Mouse (Mus musculus): ENCODE results near the gene Atp6v0a4. TPM values are rescaled to one million over a fixed set of nuclear protein-coding genes. Genes with fewer than 3 reads are reported as not detected.

The Atp6v0a4 gene
- polyA plus RNA-seq, 1 experiment: not detected

- 85% methylated on average over 5 of the region's 5 CpGs for WGBS
- Histone ChIP-seq H3K4me1 (ENCODE audit: control insufficient read depth, insufficient read depth, low read length) (no peaks in the 10 kb centered on the region), H3K27ac (ENCODE audit: control insufficient read depth, insufficient read depth, low read depth, low read length, poor library complexity) (no peak overlapping the region), H3K4me3 (replicated peaks; ENCODE audit: control insufficient read depth, low read depth, low read length) (no peak overlapping the region)
- no peak for TF ChIP-seq POLR2A (IDR thresholded peaks at IDR 0.05; ENCODE audit: borderline replicate concordance, control insufficient read depth, low read depth, low read length)
- no peak for TF ChIP-seq CTCF (IDR thresholded peaks at IDR 0.05; ENCODE audit: control insufficient read depth, insufficient read depth, low read length)
Observed at GRCm38 (mm10) chr6:38156204-38156603, 31.8 kb upstream of the Atp6v0a4 start.

DNA sequence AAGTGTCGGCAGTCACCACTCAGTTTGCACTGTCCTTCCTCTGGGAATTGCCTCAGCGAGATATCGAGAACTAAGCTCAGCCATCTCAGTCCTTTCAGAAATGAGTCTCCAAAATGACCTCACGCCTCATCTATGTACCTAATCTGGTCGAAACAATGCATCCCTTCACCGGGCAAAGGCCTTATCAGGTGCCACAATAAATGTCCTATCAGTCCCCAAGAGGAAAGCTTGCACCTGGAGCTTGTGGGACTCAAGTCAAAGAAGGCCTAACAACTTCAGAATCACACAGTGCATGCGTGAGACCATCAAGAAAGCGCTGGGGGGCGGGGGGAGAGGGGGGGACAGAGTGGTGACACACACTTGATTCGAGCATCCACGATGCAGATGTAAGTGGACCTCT, 27.9 kb upstream of the Atp6v0a4 start:
- WGBS: 67% methylated on average over 11 of the region's 11 CpGs
- Histone ChIP-seq H3K27ac (ENCODE audit: control insufficient read depth, insufficient read depth, low read depth, low read length, poor library complexity) (no peak overlapping the region), H3K4me1 (ENCODE audit: control insufficient read depth, insufficient read depth, low read length) (no peaks in the 10 kb centered on the region), H3K4me3 (replicated peaks; ENCODE audit: control insufficient read depth, low read depth, low read length) (no peak overlapping the region)
- TF ChIP-seq CTCF (IDR thresholded peaks at IDR 0.05; ENCODE audit: control insufficient read depth, insufficient read depth, low read length): no peak
- no peak for TF ChIP-seq POLR2A (IDR thresholded peaks at IDR 0.05; ENCODE audit: borderline replicate concordance, control insufficient read depth, low read depth, low read length)

DNA sequence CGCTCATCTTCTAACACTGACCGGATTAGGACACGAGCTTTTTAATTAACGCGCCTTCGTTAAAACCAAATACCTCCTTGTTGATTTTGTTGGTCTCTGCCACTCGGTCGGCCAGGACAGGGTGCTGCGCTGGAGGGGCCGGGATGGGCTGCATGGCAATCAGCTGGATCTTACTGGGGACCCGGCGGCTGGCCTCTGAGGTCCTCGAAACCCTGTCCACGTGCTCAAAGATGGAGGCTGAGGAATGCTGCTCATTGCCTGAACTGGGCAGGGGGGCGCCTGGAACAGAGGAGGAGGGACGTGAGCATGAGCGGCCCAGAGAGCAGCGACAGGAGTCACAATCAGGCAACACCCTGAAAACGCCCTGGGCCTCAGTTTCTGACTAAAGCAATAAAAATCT, 25.1 kb upstream of the Atp6v0a4 start:
- no peak for TF ChIP-seq POLR2A (IDR thresholded peaks at IDR 0.05; ENCODE audit: borderline replicate concordance, control insufficient read depth, low read depth, low read length)
- no peak for TF ChIP-seq CTCF (IDR thresholded peaks at IDR 0.05; ENCODE audit: control insufficient read depth, insufficient read depth, low read length)
- WGBS: 89% methylated on average over 19 of the region's 19 CpGs
- no peak overlapping the region for H3K4me3 ChIP-seq (replicated peaks; ENCODE audit: control insufficient read depth, low read depth, low read length)
- no peak overlapping the region for H3K27ac ChIP-seq (ENCODE audit: control insufficient read depth, insufficient read depth, low read depth, low read length, poor library complexity)
- no peaks in the 10 kb centered on the region for H3K4me1 ChIP-seq (ENCODE audit: control insufficient read depth, insufficient read depth, low read length)

GRCm38 (mm10) chr6:38148626-38149025, 24.2 kb upstream of the Atp6v0a4 start:
- no peaks in the 10 kb centered on the region for H3K4me1 ChIP-seq (ENCODE audit: control insufficient read depth, insufficient read depth, low read length)
- TF ChIP-seq POLR2A (IDR thresholded peaks at IDR 0.05; ENCODE audit: borderline replicate concordance, control insufficient read depth, low read depth, low read length) (no peak), CTCF (IDR thresholded peaks at IDR 0.05; ENCODE audit: control insufficient read depth, insufficient read depth, low read length) (no peak)
- H3K27ac ChIP-seq (ENCODE audit: control insufficient read depth, insufficient read depth, low read depth, low read length, poor library complexity): no peak overlapping the region
- WGBS: 84% methylated on average over 10 of the region's 10 CpGs
- H3K4me3 ChIP-seq (replicated peaks; ENCODE audit: control insufficient read depth, low read depth, low read length): no peak overlapping the region

- WGBS: 83% methylated on average over 5 of the region's 5 CpGs
Observed at GRCm38 (mm10) chr6:38147301-38147700, 22.9 kb upstream of the Atp6v0a4 start.

DNA sequence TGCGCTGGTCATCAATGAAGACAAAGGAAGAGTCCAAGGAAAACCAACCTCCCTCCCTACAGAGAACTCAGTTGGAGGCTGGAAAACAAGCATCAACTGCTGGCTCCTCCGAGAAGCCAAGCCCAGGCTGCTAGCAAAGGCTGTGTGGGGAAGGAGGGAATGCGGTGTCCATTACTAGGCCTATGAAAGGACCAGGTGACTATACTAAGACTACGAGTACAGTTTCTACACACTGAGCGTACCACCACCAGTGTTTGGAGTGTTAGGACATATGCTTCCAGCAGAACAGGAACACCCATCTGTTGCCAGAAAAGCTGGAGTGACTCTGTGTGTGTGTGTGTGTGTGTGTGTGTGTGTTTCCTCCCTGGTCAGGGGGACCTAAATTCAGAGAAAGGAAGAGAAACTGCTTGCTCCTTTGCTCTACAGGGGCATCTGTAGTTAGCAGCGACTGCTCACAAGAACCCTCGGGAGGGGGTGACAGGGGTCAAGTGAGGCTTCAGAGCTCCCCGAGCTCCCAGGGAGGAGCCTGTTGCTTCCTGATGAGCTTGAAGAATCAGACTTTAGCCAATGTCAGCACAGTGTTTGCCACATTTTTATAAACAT, 21.2 kb upstream of the Atp6v0a4 start:
- Histone ChIP-seq H3K27ac (ENCODE audit: control insufficient read depth, insufficient read depth, low read depth, low read length, poor library complexity) (no peak overlapping the region), H3K4me1 (ENCODE audit: control insufficient read depth, insufficient read depth, low read length) (no peaks in the 10 kb centered on the region), H3K4me3 (replicated peaks; ENCODE audit: control insufficient read depth, low read depth, low read length) (no peak overlapping the region)
- TF ChIP-seq POLR2A (IDR thresholded peaks at IDR 0.05; ENCODE audit: borderline replicate concordance, control insufficient read depth, low read depth, low read length) (no peak), CTCF (IDR thresholded peaks at IDR 0.05; ENCODE audit: control insufficient read depth, insufficient read depth, low read length) (no peak)
- 69% methylated on average over 8 of the region's 8 CpGs for WGBS

More at GRCm38 (mm10) chr6:38147301-38147700, 22.9 kb upstream of the Atp6v0a4 start:
- H3K4me1 ChIP-seq (ENCODE audit: control insufficient read depth, insufficient read depth, low read length): no peaks in the 10 kb centered on the region
- H3K27ac ChIP-seq (ENCODE audit: control insufficient read depth, insufficient read depth, low read depth, low read length, poor library complexity): no peak overlapping the region
- no peak for TF ChIP-seq CTCF (IDR thresholded peaks at IDR 0.05; ENCODE audit: control insufficient read depth, insufficient read depth, low read length)
- no peak for TF ChIP-seq POLR2A (IDR thresholded peaks at IDR 0.05; ENCODE audit: borderline replicate concordance, control insufficient read depth, low read depth, low read length)
- H3K4me3 ChIP-seq (replicated peaks; ENCODE audit: control insufficient read depth, low read depth, low read length): no peak overlapping the region

- Histone ChIP-seq H3K4me3 (replicated peaks; ENCODE audit: control insufficient read depth, low read depth, low read length) (no peak overlapping the region), H3K4me1 (ENCODE audit: control insufficient read depth, insufficient read depth, low read length) (no peaks in the 10 kb centered on the region), H3K27ac (ENCODE audit: control insufficient read depth, insufficient read depth, low read depth, low read length, poor library complexity) (no peak overlapping the region)
- 80% methylated on average over 9 of the region's 9 CpGs for WGBS
- no peak for TF ChIP-seq CTCF (IDR thresholded peaks at IDR 0.05; ENCODE audit: control insufficient read depth, insufficient read depth, low read length)
- TF ChIP-seq POLR2A (IDR thresholded peaks at IDR 0.05; ENCODE audit: borderline replicate concordance, control insufficient read depth, low read depth, low read length): no peak
Observed at GRCm38 (mm10) chr6:38144161-38144998, 20.0 kb upstream of the Atp6v0a4 start.

- Histone ChIP-seq H3K27ac (ENCODE audit: control insufficient read depth, insufficient read depth, low read depth, low read length, poor library complexity) (no peak overlapping the region), H3K4me3 (replicated peaks; ENCODE audit: control insufficient read depth, low read depth, low read length) (no peak overlapping the region), H3K4me1 (ENCODE audit: control insufficient read depth, insufficient read depth, low read length) (no peaks in the 10 kb centered on the region)
- no peak for TF ChIP-seq CTCF (IDR thresholded peaks at IDR 0.05; ENCODE audit: control insufficient read depth, insufficient read depth, low read length)
- no peak for TF ChIP-seq POLR2A (IDR thresholded peaks at IDR 0.05; ENCODE audit: borderline replicate concordance, control insufficient read depth, low read depth, low read length)
- WGBS: 86% methylated on average over 9 of the region's 9 CpGs
Observed at GRCm38 (mm10) chr6:38140402-38140801, 16.0 kb upstream of the Atp6v0a4 start.
